Mouse (Mus musculus): Measurements from ENCODE around the gene Gm21818.
"Not testable (repeated sequence)": the region's sequence is repeated elsewhere in the genome, so short reads cannot be mapped to it uniquely, and the experiment has no call there.

The Gm21818 gene

DNA sequence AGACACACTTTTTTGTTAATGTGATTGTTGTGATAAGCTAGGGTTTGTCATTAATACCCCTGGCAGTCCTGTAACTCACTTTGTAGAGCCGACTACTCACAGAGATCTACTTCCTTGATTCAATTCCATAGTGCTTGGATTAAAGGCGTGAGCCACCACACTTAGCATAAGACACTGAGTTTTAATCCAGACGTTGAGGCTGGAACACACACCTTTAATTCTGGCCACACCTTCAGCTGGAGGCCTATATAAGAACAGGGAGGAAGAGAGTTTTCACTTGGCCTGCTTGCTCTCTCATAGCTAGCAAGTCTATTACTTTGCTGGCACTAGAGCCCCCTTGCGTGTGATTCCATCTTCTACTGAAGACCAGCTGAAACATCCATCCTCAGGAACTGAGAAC is at the start of gene Gm21818:
Gene Gm21818, plus strand, starts transcription at position 301 of the 400 bp plus-strand sequence.
- not testable (repeated sequence) for DNase-seq (ENCODE audit: low read depth, low spot score)

DNA sequence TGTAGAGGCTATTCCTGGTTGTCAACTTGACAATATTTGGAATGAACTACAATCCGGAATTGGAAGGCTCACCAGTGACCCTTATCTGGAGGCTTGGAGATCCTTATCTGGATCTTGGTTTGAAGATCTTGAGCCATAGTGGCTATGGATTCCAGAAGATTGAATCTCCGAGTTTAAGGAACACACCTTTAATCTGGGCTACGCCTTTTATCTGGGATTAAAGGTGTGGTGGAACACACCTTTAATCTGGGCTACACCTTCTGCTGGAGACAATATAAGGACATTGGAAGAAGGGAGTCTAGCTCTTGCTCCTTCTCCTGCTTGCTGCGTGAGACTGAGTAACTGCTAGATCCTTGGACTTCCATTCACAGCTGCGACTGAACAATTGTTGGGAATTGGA is 32.3 kb upstream of the Gm21818 start, which contains the start of gene Gm20767:
Gene Gm20767, plus strand, starts transcription at position 301 of the 400 bp plus-strand sequence.
- not testable (repeated sequence) for DNase-seq (ENCODE audit: low read depth, low spot score)

DNA sequence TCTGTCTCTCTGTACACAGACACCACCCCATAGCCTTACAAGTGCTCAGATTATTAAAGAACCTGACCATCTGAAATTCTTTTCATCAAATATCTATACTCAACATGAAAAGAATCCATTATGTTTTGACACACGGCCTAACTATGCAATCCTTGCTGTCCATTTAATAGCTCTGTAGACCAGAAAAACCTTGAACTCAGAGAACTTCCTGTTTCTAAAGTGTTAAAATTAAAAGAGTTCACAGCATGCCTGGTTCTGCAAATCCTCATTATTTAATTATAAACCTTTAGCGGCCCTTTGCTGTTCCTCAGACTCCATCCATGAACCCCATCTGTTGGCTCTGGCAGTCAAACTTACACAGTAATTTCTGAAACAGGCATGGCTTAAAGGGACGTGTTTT is 29.9 kb upstream of the Gm21818 start:
- not testable (repeated sequence) for DNase-seq (ENCODE audit: low read depth, low spot score)

DNA sequence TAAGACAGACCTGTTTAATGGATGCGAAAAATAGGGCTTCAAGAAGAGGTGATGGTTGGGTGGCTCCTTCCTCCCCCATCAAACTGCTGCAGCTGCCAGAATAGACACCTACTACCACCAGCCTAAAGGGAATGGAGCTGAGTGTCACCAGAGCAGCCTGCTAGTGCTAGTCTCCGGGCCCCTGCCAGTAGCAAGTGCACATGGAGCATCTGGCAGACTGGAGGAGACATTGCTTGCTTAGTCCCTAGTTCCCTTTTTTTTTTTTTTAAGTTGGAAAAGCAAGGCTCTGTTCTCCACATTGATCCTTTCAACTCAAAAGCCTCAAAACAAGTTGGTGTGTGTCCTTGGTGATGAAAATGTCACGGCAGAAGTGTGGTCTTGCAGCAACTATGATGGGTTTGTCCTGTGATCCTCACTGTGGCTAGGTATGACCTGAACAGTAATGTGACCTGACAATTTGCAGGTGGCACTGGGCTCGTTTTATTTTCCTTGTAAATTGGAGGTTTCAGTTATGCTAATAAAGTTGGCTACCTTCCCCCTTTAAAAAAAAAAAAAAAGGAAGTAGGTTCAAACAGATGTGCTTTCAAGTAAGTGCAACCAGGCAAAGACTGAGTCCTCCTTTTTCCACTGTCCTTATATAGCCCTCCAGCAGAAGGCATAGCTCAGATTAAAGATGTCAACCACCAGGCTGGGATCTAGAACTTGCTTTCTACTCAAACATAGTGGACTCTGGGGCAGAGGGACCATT is 22.4 kb upstream of the Gm21818 start:
- not testable (repeated sequence) for DNase-seq (ENCODE audit: low read depth, low spot score)

DNA sequence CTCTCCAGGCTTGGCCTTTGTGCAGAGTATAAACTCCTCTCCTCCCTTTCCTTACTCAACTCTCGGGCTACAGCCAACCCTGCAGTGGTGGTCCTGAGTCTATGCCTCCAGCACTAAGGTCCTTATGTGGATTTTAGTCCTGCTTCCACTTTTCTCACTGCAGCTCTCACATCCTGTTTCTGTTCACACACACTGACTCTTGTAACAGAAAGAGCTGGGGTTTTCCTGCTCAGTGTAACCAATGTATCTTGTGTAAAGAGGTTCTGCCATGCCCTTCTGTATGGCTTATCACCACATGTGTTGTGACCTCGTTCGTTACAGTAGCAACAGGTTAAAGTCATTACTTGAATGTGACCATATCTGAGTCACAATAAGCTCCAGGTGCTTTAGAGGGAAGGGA is 21.6 kb upstream of the Gm21818 start:
- DNase-seq (ENCODE audit: low read depth, low spot score): not testable (repeated sequence)

DNA sequence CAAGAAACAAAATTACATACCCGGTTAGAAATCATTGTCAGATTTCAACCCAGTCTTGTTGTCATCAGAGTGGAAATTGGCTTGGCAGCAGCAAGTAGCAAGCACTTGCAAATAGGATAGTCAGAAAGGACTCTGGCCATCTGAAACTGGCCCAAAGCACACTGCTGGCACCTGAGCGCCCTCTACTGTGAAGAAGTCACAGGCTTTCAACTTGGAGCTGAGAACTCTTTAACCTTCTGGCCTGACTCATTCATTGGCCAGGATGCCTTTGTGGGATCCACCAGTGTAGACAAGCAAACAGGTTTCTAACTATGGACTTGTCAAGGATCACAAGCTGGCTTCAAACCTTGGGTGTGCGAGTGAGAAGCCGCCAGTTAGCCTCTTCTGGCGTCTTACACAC is 3.9 kb upstream of the Gm21818 start:
- DNase-seq (ENCODE audit: low read depth, low spot score): not testable (repeated sequence)

DNA sequence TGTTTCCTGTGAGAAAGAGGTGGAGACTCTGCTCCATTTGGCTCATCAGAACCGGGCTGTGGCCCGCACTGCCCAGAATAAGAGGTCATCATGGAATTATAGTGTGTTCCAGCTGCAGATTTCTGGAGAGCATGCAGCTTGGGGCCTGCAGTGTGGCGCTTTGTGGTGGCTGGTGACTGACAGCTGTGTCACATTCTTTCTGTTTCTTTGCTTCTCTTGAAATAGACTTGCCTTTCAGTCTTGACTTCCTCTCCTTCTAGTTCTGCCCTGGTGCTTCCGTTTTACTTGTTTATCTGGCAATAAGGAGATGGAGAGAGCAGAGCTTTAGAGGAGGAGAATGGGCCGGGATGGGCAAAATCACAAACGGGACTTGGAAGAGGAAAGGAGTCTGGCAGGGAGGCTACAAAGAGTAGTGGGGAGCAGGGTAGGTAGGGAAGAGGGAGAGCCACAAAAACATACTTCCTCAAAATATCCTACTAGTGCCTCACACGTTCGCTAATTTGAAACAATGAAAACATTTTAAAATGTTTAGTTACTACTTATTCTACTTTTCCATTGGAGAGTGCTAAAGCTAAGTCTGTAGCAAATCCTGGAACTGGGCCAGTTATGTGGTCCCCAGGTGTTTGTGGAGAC is 24.1 kb downstream of the Gm21818 start:
- DNase-seq (ENCODE audit: low read depth, low spot score): not testable (repeated sequence)

DNA sequence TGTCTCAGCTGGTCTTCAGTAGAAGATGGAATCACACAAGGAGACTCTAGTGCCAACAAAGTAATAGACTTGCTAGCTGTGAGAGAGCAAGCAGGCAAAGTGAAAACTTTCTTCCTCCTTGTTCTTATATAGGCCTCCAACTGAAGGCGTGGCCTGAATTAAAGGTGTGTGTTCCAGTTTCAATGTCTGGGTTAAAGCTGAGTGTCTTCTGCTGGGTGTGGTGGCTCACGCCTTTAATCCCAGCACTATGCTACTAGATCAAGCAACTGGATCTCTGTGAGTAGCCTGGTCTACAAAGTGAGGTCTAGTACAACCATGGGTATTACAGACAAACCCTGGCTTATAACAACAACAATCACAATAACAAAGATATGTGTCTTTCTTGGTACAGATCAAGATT is 43.6 kb downstream of the Gm21818 start, which contains the start of gene Gm21762:
Gene Gm21762, minus strand, starts transcription at position 101 of the 400 bp plus-strand sequence.
- not testable (repeated sequence) for DNase-seq (ENCODE audit: low read depth, low spot score)

DNA sequence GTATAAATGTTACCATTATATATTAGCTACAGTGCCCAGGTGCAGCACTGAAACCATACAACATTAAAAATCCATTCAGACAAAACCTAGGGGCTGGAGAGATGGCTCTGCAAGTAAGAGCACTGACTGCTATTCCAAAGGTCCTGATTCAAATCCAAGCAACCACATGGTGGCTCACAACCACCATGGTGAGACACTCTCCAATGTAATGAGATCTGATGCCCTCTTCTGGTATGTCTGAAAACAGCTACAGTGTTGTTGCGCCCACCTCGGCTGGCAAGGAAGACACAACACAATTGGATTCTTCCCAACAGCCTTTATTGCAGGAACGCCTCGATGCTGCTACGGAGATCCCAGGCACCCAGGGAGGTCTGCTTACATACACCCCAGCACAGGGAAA is 48.7 kb downstream of the Gm21818 start:
- DNase-seq (ENCODE audit: low read depth, low spot score): not testable (repeated sequence)

DNA sequence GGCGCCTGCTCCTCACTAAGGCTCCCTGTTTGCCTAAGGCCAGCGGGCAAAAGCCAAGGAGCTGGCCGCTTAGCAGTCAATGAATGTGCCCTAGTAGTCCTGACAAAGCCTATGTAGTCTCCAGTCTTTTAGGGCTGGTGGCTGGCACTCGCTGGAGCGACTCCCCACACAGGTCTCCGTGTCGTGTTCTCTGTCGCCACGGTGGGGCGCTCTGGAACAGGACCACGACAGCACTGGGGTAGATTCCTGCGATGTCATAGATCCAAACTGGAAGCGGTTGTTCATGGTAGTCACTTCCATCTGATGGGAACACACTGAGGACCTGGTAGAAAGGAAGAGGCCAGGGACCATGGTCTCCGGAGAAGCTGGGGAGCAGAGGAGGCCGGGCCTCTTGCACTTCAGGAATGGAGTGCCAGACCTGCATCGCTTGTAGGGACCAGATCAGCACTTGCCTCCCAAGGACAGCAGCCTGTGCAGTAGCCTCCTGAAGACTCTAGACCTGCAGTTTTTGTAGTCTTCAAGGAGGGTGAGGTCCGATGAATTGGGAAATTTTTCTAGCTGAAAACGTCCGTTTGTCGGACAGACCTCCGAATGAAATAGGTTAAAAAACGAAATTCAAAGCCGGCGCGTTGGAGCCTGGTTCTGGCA is 50.9 kb downstream of the Gm21818 start:
- DNase-seq (ENCODE audit: low read depth, low spot score): not testable (repeated sequence)
